Mouse (Mus musculus): ENCODE results near the gene Zbtb17. TPM values are rescaled to one million over a fixed set of nuclear protein-coding genes. Genes with fewer than 3 reads are reported as not detected.

The Zbtb17 gene
- total and polyA plus RNA-seq, 3 experiments: 36.4 to 63.2 TPM; not detected in 1

DNA sequence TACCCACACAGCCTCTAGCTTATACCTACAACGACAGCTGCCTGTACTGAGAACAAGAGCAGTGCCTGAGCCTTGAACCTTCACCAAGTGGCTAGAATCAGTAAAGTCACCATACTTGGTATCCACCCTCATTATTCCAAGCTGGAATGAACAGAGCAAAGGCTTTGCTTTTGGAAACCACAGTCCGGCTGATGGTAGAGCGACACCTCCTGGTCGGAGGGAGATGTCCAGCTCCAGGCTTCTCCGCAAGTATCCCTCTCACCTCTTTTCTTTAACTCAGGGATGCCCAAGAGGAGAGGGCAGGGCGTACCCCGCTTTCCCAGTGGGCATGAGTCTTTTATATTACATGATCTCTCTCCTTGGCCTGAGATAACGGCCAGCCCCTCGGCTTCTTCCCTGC is 14.6 kb upstream of the Zbtb17 start:
- Histone ChIP-seq H3K36me3 (ENCODE audit: control insufficient read depth in 1 of 2, insufficient read depth in 2 of 2, low read length in 2 of 2) (no peaks in the 10 kb centered on the region), H3K27ac (ENCODE audit: control insufficient read depth, low read depth, low read length) (no peak overlapping the region), H3K4me3 (ENCODE audit: control insufficient read depth in 1 of 2, insufficient read depth in 1 of 2, low read depth in 2 of 2, low read length in 2 of 2) (no peak overlapping the region), H3K27me3 (ENCODE audit: control insufficient read depth in 1 of 2, insufficient read depth in 2 of 2, low read length in 2 of 2) (no peaks in the 10 kb centered on the region), H3K79me2 (ENCODE audit: control insufficient read depth, insufficient read depth, low read length, poor library complexity) (no peaks in the 10 kb centered on the region), H3K9ac (ENCODE audit: control insufficient read depth, low read depth, low read length, poor library complexity, severe bottlenecking) (no peak overlapping the region), H3K4me1 (ENCODE audit: control insufficient read depth in 1 of 2, insufficient read depth in 2 of 2, low read length in 2 of 2) (no peaks in the 10 kb centered on the region), H3K9me3 (replicated peaks; ENCODE audit: insufficient read depth, low read length) (no peaks in the 10 kb centered on the region)
- TF ChIP-seq BHLHE40 (IDR thresholded peaks at IDR 0.05; ENCODE audit: borderline replicate concordance, low read depth, low read length) (no peak), KAT2A (conservative IDR thresholded peaks at IDR 0.05; ENCODE audit: low read depth, low read length) (no peak), MAX (IDR thresholded peaks at IDR 0.05; ENCODE audit: low read length) (no peak), UBTF (IDR thresholded peaks at IDR 0.05; ENCODE audit: borderline replicate concordance, insufficient read depth, low read depth, low read length) (no peak), MYC (IDR thresholded peaks at IDR 0.05; ENCODE audit: low read depth, low read length) (no peak), CTCF (IDR thresholded peaks at IDR 0.05 in 2 of 3, conservative IDR thresholded peaks at IDR 0.05 in 1 of 3; ENCODE audit: control insufficient read depth in 1 of 3, insufficient read depth in 1 of 3, low read depth in 2 of 3, low read length in 3 of 3, poor library complexity in 1 of 3, severe bottlenecking in 1 of 3) (peak; percentile 64 to 74 (median 70)), GABPA (IDR thresholded peaks at IDR 0.05; ENCODE audit: low read depth, low read length) (no peak), ZKSCAN1 (IDR thresholded peaks at IDR 0.05; ENCODE audit: low read depth, low read length) (no peak), MAFK (IDR thresholded peaks at IDR 0.05; ENCODE audit: borderline replicate concordance, low read depth, low read length) (no peak), SMC3 (IDR thresholded peaks at IDR 0.05; ENCODE audit: low read depth, low read length) (peak; percentile 59), ZC3H11A (IDR thresholded peaks at IDR 0.05; ENCODE audit: low read depth, low read length) (no peak), RAD21 (IDR thresholded peaks at IDR 0.05; ENCODE audit: low read depth, low read length) (peak; percentile 28), POLR2A (IDR thresholded peaks at IDR 0.05; ENCODE audit: control insufficient read depth in 1 of 2, insufficient read depth in 1 of 2, low read depth in 1 of 2, low read length in 2 of 2, poor library complexity in 1 of 2) (no peak), USF2 (IDR thresholded peaks at IDR 0.05; ENCODE audit: borderline replicate concordance in 1 of 2, insufficient read depth in 1 of 2, low read depth in 1 of 2, low read length in 2 of 2) (no peak)
- peak; percentile 56 for DNase-seq (ENCODE audit: low read depth, low spot score)

- Histone ChIP-seq H3K27ac (ENCODE audit: control insufficient read depth, low read depth, low read length) (no peak overlapping the region), H3K9ac (ENCODE audit: control insufficient read depth, low read depth, low read length, poor library complexity, severe bottlenecking) (0 out of 2 replicates have a peak overlapping the region, but pooled peaks have one; percentile 42), H3K4me3 (ENCODE audit: control insufficient read depth in 1 of 2, insufficient read depth in 1 of 2, low read depth in 2 of 2, low read length in 2 of 2) (peak overlapping the region; percentile 37 to 52; a peak in 3 of 4 replicates), H3K9me3 (replicated peaks; ENCODE audit: insufficient read depth, low read length) (no peaks in the 10 kb centered on the region), H3K79me2 (ENCODE audit: control insufficient read depth, insufficient read depth, low read length, poor library complexity) (no peaks in the 10 kb centered on the region), H3K4me1 (ENCODE audit: control insufficient read depth in 1 of 2, insufficient read depth in 2 of 2, low read length in 2 of 2) (no peaks in the 10 kb centered on the region), H3K27me3 (ENCODE audit: control insufficient read depth in 1 of 2, insufficient read depth in 2 of 2, low read length in 2 of 2) (no peaks in the 10 kb centered on the region), H3K36me3 (ENCODE audit: control insufficient read depth in 1 of 2, insufficient read depth in 2 of 2, low read length in 2 of 2) (no peaks in the 10 kb centered on the region)
- peak; percentile 76 for DNase-seq (ENCODE audit: low read depth, low spot score)
- TF ChIP-seq BHLHE40 (IDR thresholded peaks at IDR 0.05; ENCODE audit: borderline replicate concordance, low read depth, low read length): no peak
- no peak for TF ChIP-seq USF1 (IDR thresholded peaks at IDR 0.05; ENCODE audit: low read depth, low read length)
- TF ChIP-seq TAL1 (IDR thresholded peaks at IDR 0.05; ENCODE audit: low read length): no peak
- no peak for TF ChIP-seq HCFC1 (IDR thresholded peaks at IDR 0.05; ENCODE audit: low read depth, low read length)
- TF ChIP-seq RAD21 (IDR thresholded peaks at IDR 0.05; ENCODE audit: low read depth, low read length): peak; percentile 94
- no peak for TF ChIP-seq RCOR1 (IDR thresholded peaks at IDR 0.05; ENCODE audit: low read depth, low read length)
- no peak for TF ChIP-seq NELFE (IDR thresholded peaks at IDR 0.05; ENCODE audit: low read depth, low read length)
- no peak for TF ChIP-seq MYB (IDR thresholded peaks at IDR 0.05; ENCODE audit: low read depth, low read length)
- TF ChIP-seq GABPA (IDR thresholded peaks at IDR 0.05; ENCODE audit: low read depth, low read length): no peak
- TF ChIP-seq POLR2AphosphoS5 (IDR thresholded peaks at IDR 0.05; ENCODE audit: borderline replicate concordance, low read depth, low read length): no peak
- peak; percentile 86 for TF ChIP-seq ZC3H11A (IDR thresholded peaks at IDR 0.05; ENCODE audit: low read depth, low read length)
- TF ChIP-seq CTCF (IDR thresholded peaks at IDR 0.05 in 2 of 3, conservative IDR thresholded peaks at IDR 0.05 in 1 of 3; ENCODE audit: control insufficient read depth in 1 of 3, insufficient read depth in 1 of 3, low read depth in 2 of 3, low read length in 3 of 3, poor library complexity in 1 of 3, severe bottlenecking in 1 of 3): peak; percentile 91 to 97 (median 92)
- TF ChIP-seq ZNF384 (IDR thresholded peaks at IDR 0.05; ENCODE audit: low read depth, low read length): 0 out of 2 replicates have a peak, but pooled peaks have one; percentile 25
- TF ChIP-seq CHD1 (IDR thresholded peaks at IDR 0.05; ENCODE audit: low read depth, low read length): no peak
- no peak for TF ChIP-seq EP300 (IDR thresholded peaks at IDR 0.05; ENCODE audit: low read depth in 1 of 2, low read length in 2 of 2)
- TF ChIP-seq SMC3 (IDR thresholded peaks at IDR 0.05; ENCODE audit: low read depth, low read length): peak; percentile 85
- no peak for TF ChIP-seq USF2 (IDR thresholded peaks at IDR 0.05; ENCODE audit: borderline replicate concordance in 1 of 2, insufficient read depth in 1 of 2, low read depth in 1 of 2, low read length in 2 of 2)
- no peak for TF ChIP-seq UBTF (IDR thresholded peaks at IDR 0.05; ENCODE audit: borderline replicate concordance, insufficient read depth, low read depth, low read length)
- no peak for TF ChIP-seq MAFK (IDR thresholded peaks at IDR 0.05; ENCODE audit: borderline replicate concordance, low read depth, low read length)
- no peak for TF ChIP-seq ZKSCAN1 (IDR thresholded peaks at IDR 0.05; ENCODE audit: low read depth, low read length)
- TF ChIP-seq ELF1 (IDR thresholded peaks at IDR 0.05; ENCODE audit: low read depth, low read length): no peak
- TF ChIP-seq MAZ (IDR thresholded peaks at IDR 0.05; ENCODE audit: low read depth, low read length): no peak
- no peak for TF ChIP-seq GATA1 (IDR thresholded peaks at IDR 0.05; ENCODE audit: low read depth, low read length)
- no peak for TF ChIP-seq TCF12 (IDR thresholded peaks at IDR 0.05; ENCODE audit: low read depth, low read length)
Observed at GRCm38 (mm10) chr4:141430997-141431396, 13.5 kb upstream of the Zbtb17 start.

All from MEL (cell line).